13 mouse cellular contexts compared by ENCODE assay signal in genomic region chr12:110154963-110155325, GRCm38 (mm10).
DNase-seq lines count a peak whose midpoint lies in the region; TF ChIP-seq lines count a peak whose summit lies in the region.
"Had no signal": no experiment of that assay in that cellular context is flagged by ENCODE, and none has a peak within 500 bp of the region (broad histone marks: within the 10 kb centered on the region; RNA-seq: fewer than 3 reads in every experiment).

No protein-coding gene starts in this region.

- peak; percentile 27 for DNase-seq in gastrocnemius, adult 2 months
- DNase-seq in gastrocnemius, postnatal 14 days = no peak
- peak; percentile 4 for DNase-seq in lung, postnatal 36 days
- no peak for DNase-seq in lung, postnatal 14 days
- peak; percentile 53 for DNase-seq in adrenal gland, postnatal 25 days
- peak; percentile 62 to 73 for DNase-seq in kidney, postnatal 36 days
- no peak for DNase-seq in heart, postnatal 25 days (ENCODE audit: low spot score)
- DNase-seq: thymus, postnatal 25 days had no signal

- H3K4me3 ChIP-seq in gastrocnemius, adult 2 months = no peak overlapping the region
- H3K4me3 ChIP-seq: midbrain, embryonic 13.5 days had no signal

- intact Hi-C loops in gastrocnemius, adult 2 months (cut with DNase I) = no loop called here
- intact Hi-C loops in gastrocnemius, postnatal 14 days (cut with DNase I; ENCODE audit: low total_unique reads) = no loop called here
- intact Hi-C loops in heart, postnatal 25 days (cut with DNase I) = no loop called here

- H3K27ac ChIP-seq in gastrocnemius, adult 2 months = no peak overlapping the region
- H3K27ac ChIP-seq: hindbrain, embryonic 14.5 days; kidney, postnatal 0 days; liver, embryonic 14.5 days; midbrain, embryonic 13.5 days; stomach, postnatal 0 days had no signal

- no peak for TF ChIP-seq CTCF in gastrocnemius, adult 2 months (IDR thresholded peaks at IDR 0.05)

Comparison
In these comparisons a context has a peak if more than half of its experiments do, and no peak if none do; other contexts are left out.
1. DNase-seq: peak in gastrocnemius, adult 2 months (single experiment), lung, postnatal 36 days (single experiment), adrenal gland, postnatal 25 days (single experiment) and kidney, postnatal 36 days (2 of 2); none in gastrocnemius, postnatal 14 days (single experiment), lung, postnatal 14 days (single experiment) and heart, postnatal 25 days (single experiment).